ENCODE assay signal across 13 mouse cellular contexts in the genomic region with DNA sequence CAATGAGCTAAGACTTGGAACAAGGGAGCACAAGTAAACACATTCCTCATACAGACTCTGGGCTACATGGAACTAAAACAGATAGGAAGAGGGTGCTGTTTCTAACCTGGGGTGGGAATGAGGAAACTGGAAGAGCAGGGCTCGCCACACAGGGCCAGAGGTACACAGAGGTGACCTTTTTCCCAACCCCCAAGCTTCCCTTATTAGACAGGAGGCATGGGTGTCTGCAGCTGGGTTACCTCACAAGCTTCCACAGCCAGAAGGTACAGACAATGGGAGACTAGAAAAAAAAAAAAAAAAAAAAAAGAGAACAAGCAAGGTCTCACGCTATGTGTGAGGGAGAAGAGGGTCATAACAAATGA. TPM values are rescaled to one million over a fixed set of nuclear protein-coding genes. Genes with fewer than 3 reads are reported as not detected.
DNase-seq lines count a peak whose midpoint lies in the region; ATAC-seq and TF ChIP-seq lines count a peak whose summit lies in the region.
"Had no signal": no experiment of that assay in that cellular context is flagged by ENCODE, and none has a peak within 500 bp of the region (broad histone marks: within the 10 kb centered on the region; RNA-seq: fewer than 3 reads in every experiment).

No protein-coding gene starts in this region.

- no peak overlapping the region for H3K4me3 ChIP-seq in heart, adult 2 months
- H3K4me3 ChIP-seq in liver, adult 2 months (ENCODE audit: insufficient read depth, low read depth, low read length): no peak overlapping the region
- H3K4me3 ChIP-seq in embryonic facial prominence, embryonic 10.5 days: no peak overlapping the region
- no peak overlapping the region for H3K4me3 ChIP-seq in liver, embryonic 11.5 days (ENCODE audit: low read depth, low read length)
- H3K4me3 ChIP-seq: liver, embryonic 15.5 days had no signal

- H3K36me3 ChIP-seq in heart, adult 2 months (ENCODE audit: control insufficient read depth, insufficient read depth, low read length): no peaks in the 10 kb centered on the region
- peaks cover 2% of the 10 kb centered on the region; the same call in 1 of the 2 replicates for H3K36me3 ChIP-seq in liver, adult 2 months (ENCODE audit: control insufficient read depth, insufficient read depth, low read length)
- peaks cover 40% of the 10 kb centered on the region for H3K36me3 ChIP-seq in embryonic facial prominence, embryonic 10.5 days (replicated peaks)
- peaks cover 2% of the 10 kb centered on the region; the same call in 1 of the 2 replicates for H3K36me3 ChIP-seq in liver, embryonic 11.5 days (ENCODE audit: control insufficient read depth, insufficient read depth, low read length)

- peaks cover 24% of the 10 kb centered on the region for H3K4me1 ChIP-seq in heart, adult 2 months (ENCODE audit: control insufficient read depth, insufficient read depth, low read length)
- H3K4me1 ChIP-seq in liver, adult 2 months (ENCODE audit: control insufficient read depth, insufficient read depth, low read length): 0 out of 2 replicates have a peak, but pooled peaks cover 2% of the 10 kb centered on the region
- peaks cover 23% of the 10 kb centered on the region for H3K4me1 ChIP-seq in embryonic facial prominence, embryonic 10.5 days
- H3K4me1 ChIP-seq in liver, embryonic 11.5 days (replicated peaks; ENCODE audit: control insufficient read depth, insufficient read depth, low read length): peaks cover 9% of the 10 kb centered on the region; the same call in 1 of the 2 replicates

- no peak overlapping the region for H3K4me2 ChIP-seq in liver, embryonic 11.5 days
- H3K4me2 ChIP-seq: liver, embryonic 15.5 days had no signal

- H3K27me3 ChIP-seq in heart, adult 2 months (ENCODE audit: control insufficient read depth, insufficient read depth, low read length): no peaks in the 10 kb centered on the region
- no peaks in the 10 kb centered on the region for H3K27me3 ChIP-seq in liver, adult 2 months (ENCODE audit: control insufficient read depth, insufficient read depth, low read length)
- H3K27me3 ChIP-seq in embryonic facial prominence, embryonic 10.5 days (replicated peaks; ENCODE audit: low read depth, poor library complexity, severe bottlenecking): no peaks in the 10 kb centered on the region
- no peaks in the 10 kb centered on the region for H3K27me3 ChIP-seq in liver, embryonic 11.5 days (replicated peaks; ENCODE audit: control insufficient read depth, insufficient read depth, low read length)
- H3K27me3 ChIP-seq: liver, embryonic 15.5 days had no signal

- DNase-seq in heart, adult 2 months: no peak
- no peak for DNase-seq in heart, postnatal 14 days
- peak; percentile 26 for DNase-seq in liver, adult 2 months (ENCODE audit: extremely low read depth, low read depth, low spot score)
- no peak for DNase-seq in liver
- no peak for DNase-seq in embryonic facial prominence, embryonic 10.5 days (ENCODE audit: low spot score)
- no peak for DNase-seq in liver, embryonic 11.5 days (ENCODE audit: low spot score)
- DNase-seq in frontal cortex, postnatal 14 days (ENCODE audit: low spot score in 2 of 2): no peak
- no peak for DNase-seq in left cerebral cortex, adult 18-20 months (ENCODE audit: low spot score in 2 of 2)
- DNase-seq: adrenal gland, postnatal 10 days; cerebellum, postnatal 14 days; kidney, postnatal 36 days; layer of hippocampus, postnatal 36 days had no signal

- H3K9ac ChIP-seq in heart, adult 2 months (ENCODE audit: low read depth, low read length): no peak overlapping the region
- no peak overlapping the region for H3K9ac ChIP-seq in liver, adult 2 months (ENCODE audit: low read depth, low read length)
- no peak overlapping the region for H3K9ac ChIP-seq in liver, embryonic 11.5 days (ENCODE audit: low read depth, low read length)
- H3K9ac ChIP-seq: liver, embryonic 15.5 days had no signal

- peak; percentile 55; the same call in 1 of the 2 replicates for ATAC-seq in liver, embryonic 11.5 days (replicated peaks; ENCODE audit: low FRiP score)

- no peaks in the 10 kb centered on the region for H3K79me2 ChIP-seq in heart, adult 2 months (replicated peaks; ENCODE audit: control insufficient read depth, insufficient read depth, low read length)
- H3K79me2 ChIP-seq in liver, adult 2 months (ENCODE audit: control insufficient read depth, insufficient read depth, low read length): no peaks in the 10 kb centered on the region

- intact Hi-C loops in heart, adult 2 months (cut with DNase I): loop anchor here (5.0 kb wide), 2 partner anchors 80 to 165 kb away; partner anchors contain the start of gene Tram2
- intact Hi-C loops in heart, postnatal 14 days (cut with DNase I): loop anchor here (5.0 kb wide), 2 partner anchors 80 to 105 kb away; partner anchors contain the start of gene Tram2

- peak overlapping the region; percentile 26 for H3K27ac ChIP-seq in heart, adult 2 months
- H3K27ac ChIP-seq in liver, adult 2 months (replicated peaks; ENCODE audit: insufficient read depth, low read depth, low read length): no peak overlapping the region
- H3K27ac ChIP-seq in embryonic facial prominence, embryonic 10.5 days (replicated peaks): peak overlapping the region; percentile 21; the same call in 1 of the 2 replicates
- H3K27ac ChIP-seq in liver, embryonic 11.5 days (ENCODE audit: low read depth, low read length): no peak overlapping the region
- H3K27ac ChIP-seq: liver, embryonic 15.5 days had no signal

- H3K9me3 ChIP-seq in embryonic facial prominence, embryonic 10.5 days: no peaks in the 10 kb centered on the region
- no peaks in the 10 kb centered on the region for H3K9me3 ChIP-seq in liver, embryonic 11.5 days (ENCODE audit: control insufficient read depth, low read length)
- H3K9me3 ChIP-seq: liver, embryonic 15.5 days had no signal

- TF ChIP-seq EP300 in heart, adult 2 months (IDR thresholded peaks at IDR 0.05; ENCODE audit: insufficient read depth, low read depth, low read length): no peak

- no peak for TF ChIP-seq CTCF in heart, adult 2 months (IDR thresholded peaks at IDR 0.05)
- TF ChIP-seq CTCF in liver, adult 2 months (IDR thresholded peaks at IDR 0.05; ENCODE audit: low read depth, low read length): no peak

- no peak for TF ChIP-seq POLR2A in heart, adult 2 months (IDR thresholded peaks at IDR 0.05; ENCODE audit: insufficient read depth, low read depth, low read length)
- no peak for TF ChIP-seq POLR2A in liver, adult 2 months (IDR thresholded peaks at IDR 0.05; ENCODE audit: extremely low read depth, insufficient read depth, low read length)

- 33% methylated on average over 2 of the region's 2 CpGs for WGBS in heart, adult 2 months
- WGBS in liver, adult 2 months: 47% methylated on average over 2 of the region's 2 CpGs
- WGBS in embryonic facial prominence, embryonic 10.5 days: 60% methylated on average over 2 of the region's 2 CpGs
- WGBS in liver, embryonic 11.5 days: 57% methylated on average over 2 of the region's 2 CpGs

RNA-seq across cellular contexts. Expression of gene Efhc1, which starts 45.9 kb away (rescaled TPM):
- under 1 TPM; 0.41 to 0.63 TPM for total RNA-seq in heart, adult 2 months (2021)
- polyA plus RNA-seq in heart, adult 2 months (2012; rRNA removed): 1.2 and 1.8 TPM in 2 replicates
- 1 to 10 TPM in 1 of 2 experiments, under 1 TPM in 1; 0.71 to 1.6 TPM for total RNA-seq in heart, postnatal 14 days (2021)
- 0.09 and 0.20 TPM in 2 replicates for total RNA-seq in liver, adult 2 months (2014; rRNA removed)
- polyA plus RNA-seq in liver, adult 2 months (2012; rRNA removed): 0.07 and 0.40 TPM in 2 replicates
- 2.2 and 2.5 TPM in 2 replicates for polyA plus RNA-seq in embryonic facial prominence, embryonic 10.5 days (2016; fragmentation: Nextera tagmentation; extraction: Ambion mirVana)
- 0.58 and 1.2 TPM in 2 replicates for polyA plus RNA-seq in liver, embryonic 11.5 days (2014; fragmentation: Nextera tagmentation; extraction: Ambion mirVana)
- total RNA-seq in left cerebral cortex, adult 18-20 months (2021): under 1 TPM; 0.61 to 0.93 TPM

Comparison
In these comparisons a context has a peak if more than half of its experiments do, and no peak if none do; other contexts are left out.
1. H3K27ac ChIP-seq: peak in heart, adult 2 months (single experiment) and embryonic facial prominence, embryonic 10.5 days (single experiment); none in liver, adult 2 months (single experiment) and liver, embryonic 11.5 days (single experiment).